Mouse (Mus musculus) erythroblast, embryonic 14.5 days (primary cell): Measurements from ENCODE around the gene Mpc2.

Source experiments
- GATA1 ChIP-seq: IDR thresholded peaks from 2 replicates; pipeline ENCODE4 v1.6.1; 2012; ENCODE audit warnings: low read length, inconsistent platforms, mixed read lengths
- TAL1 ChIP-seq: IDR thresholded peaks from 3 replicates; pipeline ENCODE4 v1.6.1; 2012; ENCODE audit warnings: low read length, inconsistent platforms, mixed read lengths

DNA sequence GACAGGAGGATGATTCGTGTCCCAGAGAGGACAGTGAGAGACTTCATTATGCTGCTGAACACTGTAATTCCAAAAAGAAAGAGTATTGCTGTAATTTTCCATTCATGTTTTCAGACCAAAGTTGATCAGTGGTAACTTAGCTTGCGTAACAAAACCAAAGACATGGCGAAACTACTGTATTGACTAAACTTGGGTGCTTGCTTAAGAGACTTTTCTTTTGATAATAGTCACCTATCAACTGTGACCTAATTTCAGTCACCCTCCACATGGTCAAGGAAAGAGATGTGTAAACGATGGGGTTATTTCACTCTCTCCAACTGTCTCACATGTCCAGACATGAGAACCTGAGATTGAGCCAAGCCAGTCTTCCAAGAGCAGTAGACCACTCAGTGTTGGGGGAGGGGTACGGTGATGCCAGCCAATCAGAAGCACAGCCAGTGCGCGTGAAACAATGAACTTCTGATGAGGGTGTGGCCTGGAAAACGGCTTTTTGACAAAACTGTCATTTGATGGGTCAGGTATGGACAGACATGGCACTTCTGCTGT, 24.3 kb downstream of the Mpc2 start, which contains the start of gene Adcy10:
- no peak for TF ChIP-seq GATA1
- no peak for TF ChIP-seq TAL1
